Mouse (Mus musculus): ENCODE data around the gene Tnfrsf21.

Tnfrsf21 gene

GRCm38 (mm10) chr17:43025048-43025447 lies 8.7 kb downstream of the Tnfrsf21 start:
- DNase-seq (ENCODE audit: low spot score) = no peak

DNA sequence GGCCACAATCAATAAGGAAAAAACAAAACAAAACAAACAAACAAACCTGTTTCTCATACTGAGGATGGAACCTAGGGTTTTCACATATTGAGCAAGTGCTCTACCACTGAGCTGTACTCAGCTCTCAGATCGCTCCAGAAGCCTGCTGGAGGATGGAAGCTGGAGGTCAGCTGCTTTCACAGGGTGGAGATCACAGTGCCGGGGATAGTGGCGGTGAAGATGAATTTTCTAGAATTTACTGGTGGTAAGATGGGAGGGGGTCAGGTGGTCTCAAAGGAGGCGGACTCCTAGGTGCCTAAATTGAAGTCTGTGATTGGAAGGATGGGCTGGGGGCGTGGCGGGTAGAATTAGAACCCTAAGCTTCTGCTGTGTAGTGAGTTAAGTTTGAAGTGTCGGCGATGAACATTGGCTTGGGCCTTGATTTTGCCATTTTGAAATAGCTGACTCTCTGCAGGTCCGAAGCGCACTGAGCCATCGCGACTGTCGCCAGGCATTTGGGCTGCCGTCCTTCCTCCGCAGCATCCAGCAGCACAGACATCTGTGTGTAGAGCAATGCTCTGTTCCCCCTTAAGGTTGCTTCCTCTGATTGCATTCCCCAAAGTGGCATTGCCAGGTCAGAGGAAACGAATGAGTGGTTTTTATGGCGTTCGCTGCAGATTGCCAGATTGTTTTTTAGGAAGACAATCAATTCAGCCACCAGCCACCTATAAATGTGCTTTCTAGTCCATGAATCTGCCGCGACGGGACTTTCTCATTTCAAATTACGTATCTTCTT lies 9.7 kb downstream of the Tnfrsf21 start:
- DNase-seq (ENCODE audit: low spot score) = no peak

DNA sequence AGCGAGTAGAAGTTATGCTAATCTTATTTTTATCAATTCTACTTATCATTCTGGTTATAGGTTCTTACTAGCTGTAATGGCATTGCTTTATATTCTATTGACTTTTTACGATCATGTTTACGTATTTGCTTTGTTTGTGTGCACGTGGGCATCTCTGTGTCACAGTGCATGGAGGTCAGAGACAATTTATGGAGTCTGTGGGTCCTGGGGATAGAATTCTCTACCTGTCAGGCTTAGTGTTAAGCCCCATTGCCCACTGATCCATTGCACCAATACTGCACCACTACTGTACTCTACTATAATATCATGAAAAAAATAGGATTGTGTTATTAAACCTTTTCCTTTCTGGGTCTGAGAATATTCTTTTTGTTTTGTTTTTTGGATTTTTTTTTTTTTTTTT lies 10.4 kb downstream of the Tnfrsf21 start:
- DNase-seq (ENCODE audit: low spot score) = no peak

GRCm38 (mm10) chr17:43029546-43029945 lies 13.2 kb downstream of the Tnfrsf21 start:
- DNase-seq (ENCODE audit: low spot score) = no peak

GRCm38 (mm10) chr17:43030290-43030689 lies 13.9 kb downstream of the Tnfrsf21 start:
- DNase-seq (ENCODE audit: low spot score) = no peak

DNA sequence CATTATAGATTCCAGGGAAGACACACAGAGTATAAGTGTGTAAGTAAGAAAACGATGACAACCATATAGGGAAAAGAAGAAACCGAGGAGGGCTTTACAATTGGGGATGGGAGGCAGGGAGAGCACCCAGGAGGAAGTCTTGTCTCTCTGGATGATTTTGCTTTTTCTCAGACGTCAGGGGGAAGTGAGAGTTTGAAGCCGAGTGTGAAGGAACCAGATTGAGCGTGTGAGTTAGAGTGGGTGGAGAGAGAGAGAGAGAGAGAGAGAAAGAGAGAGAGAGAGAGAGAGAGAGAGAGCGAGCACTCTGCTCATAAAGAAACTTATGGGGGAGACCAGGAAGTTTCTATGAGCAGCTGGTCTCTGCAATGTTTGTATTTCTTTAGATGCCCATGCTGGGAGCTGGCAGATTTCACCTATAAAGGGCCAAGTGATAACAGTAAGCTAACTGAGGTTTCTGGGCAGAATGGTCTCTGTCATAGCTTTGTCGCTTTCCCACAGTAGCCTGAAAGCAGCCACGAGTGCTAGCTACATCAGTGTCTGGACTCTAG lies 16.2 kb downstream of the Tnfrsf21 start:
- no peak for DNase-seq (ENCODE audit: low spot score)

DNA sequence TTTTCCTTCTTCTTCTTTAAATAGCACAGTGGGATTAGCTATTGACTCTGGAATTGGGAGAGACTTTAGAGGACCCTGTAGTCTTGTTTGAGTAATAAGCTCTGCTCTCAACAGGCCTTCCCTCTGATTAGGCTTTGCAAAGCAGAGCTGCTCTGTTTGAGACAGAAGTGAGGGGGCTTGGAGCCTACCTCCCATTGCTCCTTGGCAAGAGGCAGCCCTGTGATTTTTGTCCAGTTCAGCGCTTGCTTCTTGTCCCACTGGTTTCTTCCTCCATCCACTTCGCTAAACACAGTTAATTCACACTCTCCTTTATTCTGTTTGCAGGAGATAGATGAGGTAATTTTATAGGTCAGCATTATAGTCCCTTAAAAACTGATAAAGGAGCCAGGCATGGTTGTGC lies 19.0 kb downstream of the Tnfrsf21 start:
- no peak for DNase-seq (ENCODE audit: low spot score)

GRCm38 (mm10) chr17:43036058-43036757 lies 19.9 kb downstream of the Tnfrsf21 start:
- no peak for DNase-seq (ENCODE audit: low spot score)

DNA sequence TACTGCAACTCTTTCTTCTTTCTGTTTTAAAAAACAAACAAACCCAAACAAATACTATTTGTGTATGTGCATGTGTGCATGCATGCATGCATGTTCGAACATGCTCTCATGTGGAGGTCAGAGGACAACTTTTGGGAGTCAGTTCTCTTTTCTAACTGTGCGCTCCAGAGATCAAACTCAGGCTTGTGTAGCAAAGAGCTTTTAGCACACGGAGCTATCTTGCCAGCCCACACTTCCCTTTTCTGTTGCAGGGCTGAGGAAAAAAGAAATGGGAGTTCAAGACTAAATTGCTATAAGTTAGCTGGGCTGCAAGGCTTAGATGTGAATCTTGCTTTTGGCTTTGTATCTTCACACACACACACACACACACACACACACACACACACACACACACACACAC lies 24.2 kb downstream of the Tnfrsf21 start:
- DNase-seq (ENCODE audit: low spot score) = no peak

- DNase-seq (ENCODE audit: low spot score) = no peak
Observed at GRCm38 (mm10) chr17:43050619-43051018, 34.3 kb downstream of the Tnfrsf21 start.

DNA sequence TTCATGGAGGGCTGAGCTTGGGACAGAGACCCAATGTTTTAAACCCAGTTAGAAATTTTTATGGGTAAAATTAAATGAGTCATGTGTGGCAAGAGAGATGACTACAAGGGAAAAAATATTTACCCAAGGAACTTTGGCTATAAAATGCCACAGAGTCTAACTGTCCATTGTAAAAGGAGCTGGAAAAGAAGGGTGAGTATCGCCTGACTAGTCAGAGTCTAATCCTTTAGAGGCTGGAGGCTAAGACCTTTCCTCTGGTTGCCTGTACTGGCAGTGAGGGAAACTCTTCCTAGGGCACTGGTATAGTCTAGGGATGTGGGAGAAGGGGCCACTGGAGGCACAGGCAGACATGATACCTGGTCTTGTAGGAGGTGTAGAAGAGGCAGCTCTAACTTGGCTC lies 36.4 kb downstream of the Tnfrsf21 start:
- no peak for DNase-seq (ENCODE audit: low spot score)

DNA sequence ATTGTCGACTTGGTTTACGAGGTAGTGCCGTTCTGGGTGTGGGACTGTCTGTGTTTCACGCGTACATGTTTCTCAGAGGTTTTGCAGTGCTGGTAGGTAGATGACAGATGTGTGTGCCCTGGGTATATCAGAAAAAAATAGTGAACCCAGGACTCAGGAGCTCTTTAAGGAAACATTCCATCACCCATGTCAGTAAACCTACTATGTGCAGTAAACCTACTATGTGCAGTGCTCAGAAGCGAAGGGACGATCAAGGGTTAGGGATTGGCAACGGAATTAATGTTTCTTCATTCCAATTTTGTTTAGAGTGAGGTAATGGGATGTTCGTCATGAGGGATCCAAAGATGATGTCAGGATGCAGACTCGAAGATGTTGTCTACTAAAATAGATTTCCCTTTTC lies 37.6 kb downstream of the Tnfrsf21 start:
- no peak for DNase-seq (ENCODE audit: low spot score)

GRCm38 (mm10) chr17:43058277-43059025 lies 42.1 kb downstream of the Tnfrsf21 start:
- DNase-seq (ENCODE audit: low spot score) = no peak

DNA sequence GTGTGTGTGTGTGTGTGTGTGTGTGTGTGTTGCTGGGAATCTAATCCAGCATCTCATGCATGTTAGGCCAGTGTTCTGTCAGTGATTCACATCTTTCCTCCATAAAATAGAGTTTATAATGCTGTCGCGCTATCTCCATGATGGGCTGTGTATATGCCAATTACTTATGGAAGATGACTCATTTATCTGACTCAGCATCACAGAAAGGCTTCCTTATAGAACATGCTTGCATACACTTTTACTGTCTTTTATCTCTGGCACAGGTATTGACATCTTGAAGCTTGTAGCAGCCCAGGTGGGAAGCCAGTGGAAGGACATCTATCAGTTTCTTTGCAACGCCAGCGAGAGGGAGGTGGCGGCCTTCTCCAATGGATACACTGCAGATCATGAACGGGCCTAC lies 48.4 kb downstream of the Tnfrsf21 start:
- no peak for DNase-seq (ENCODE audit: low spot score)

- DNase-seq (ENCODE audit: low spot score) = no peak
Observed at GRCm38 (mm10) chr17:43068846-43069553, 52.6 kb downstream of the Tnfrsf21 start.

DNA sequence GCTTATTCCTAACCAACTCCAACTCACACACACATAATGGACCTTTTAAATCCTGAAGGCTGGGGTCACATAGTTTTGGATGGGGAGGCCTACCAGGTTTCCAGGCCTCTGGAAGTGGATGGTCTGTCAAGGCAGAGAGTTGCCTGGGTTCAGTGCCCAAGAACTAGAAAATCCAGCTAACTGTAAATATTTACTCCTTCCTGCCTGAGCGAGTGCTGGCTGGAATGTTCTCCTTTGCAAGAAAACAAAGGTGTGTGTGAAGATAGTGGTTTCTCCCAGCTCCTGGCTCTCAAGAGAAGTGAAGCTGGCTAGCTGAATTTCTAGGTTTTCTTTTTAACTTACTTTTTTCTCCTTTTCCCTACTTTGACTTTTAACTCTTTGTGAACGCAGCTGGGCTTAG lies 54.6 kb downstream of the Tnfrsf21 start:
- no peak for DNase-seq (ENCODE audit: low spot score)

GRCm38 (mm10) chr17:43072142-43072786 lies 55.9 kb downstream of the Tnfrsf21 start:
- no peak for DNase-seq (ENCODE audit: low spot score)

- no peak for DNase-seq (ENCODE audit: low spot score)
Observed at GRCm38 (mm10) chr17:43072787-43073148, 56.4 kb downstream of the Tnfrsf21 start.

- no peak for DNase-seq (ENCODE audit: low spot score)
Observed at GRCm38 (mm10) chr17:43074391-43074790, 58.0 kb downstream of the Tnfrsf21 start.

- DNase-seq (ENCODE audit: low spot score) = no peak
Observed at GRCm38 (mm10) chr17:43075100-43075499, 58.7 kb downstream of the Tnfrsf21 start.

- DNase-seq (ENCODE audit: low spot score) = no peak
Observed at GRCm38 (mm10) chr17:43075937-43076336, 59.6 kb downstream of the Tnfrsf21 start.

Data from urinary bladder, postnatal 25 days (tissue).